Comparison of ENCODE assay signal across 9 mouse cellular contexts in genomic region chr17:7864740-7865139, GRCm38 (mm10). TPM values are rescaled to one million over a fixed set of nuclear protein-coding genes. Genes with fewer than 3 reads are reported as not detected.
A peak's percentile ranks its signal among the peaks of the same experiment; 100 is the strongest.
DNase-seq lines count a peak whose midpoint lies in the region; ATAC-seq and TF ChIP-seq lines count a peak whose summit lies in the region.
"Had no signal": no experiment of that assay in that cellular context is flagged by ENCODE, and none has a peak within 500 bp of the region (broad histone marks: within the 10 kb centered on the region; RNA-seq: fewer than 3 reads in every experiment).

No protein-coding gene starts in this region.

- H3K4me1 ChIP-seq in heart, embryonic 11.5 days (ENCODE audit: control insufficient read depth, insufficient read depth, low read length), result peaks cover 4% of the 10 kb centered on the region; the same call in 1 of the 2 replicates
- no peaks in the 10 kb centered on the region; the same call in 1 of the 2 replicates for H3K4me1 ChIP-seq in small intestine, adult 2 months (ENCODE audit: control insufficient read depth, insufficient read depth, insufficient read length, low read length)
- H3K4me1 ChIP-seq: embryonic facial prominence, embryonic 13.5 days had no signal

- H3K4me3 ChIP-seq in heart, embryonic 11.5 days (ENCODE audit: low read depth, low read length), result no peak overlapping the region
- no peak overlapping the region for H3K4me3 ChIP-seq in small intestine, adult 2 months (ENCODE audit: low read depth, low read length)
- H3K4me3 ChIP-seq: embryonic facial prominence, embryonic 13.5 days had no signal

- H3K27me3 ChIP-seq in heart, embryonic 11.5 days (ENCODE audit: control insufficient read depth, insufficient read depth, low read length), result no peaks in the 10 kb centered on the region
- H3K27me3 ChIP-seq in small intestine, adult 2 months (ENCODE audit: control insufficient read depth, insufficient read depth, low read length), result no peaks in the 10 kb centered on the region
- H3K27me3 ChIP-seq: embryonic facial prominence, embryonic 13.5 days had no signal

- no peaks in the 10 kb centered on the region for H3K36me3 ChIP-seq in heart, embryonic 11.5 days (ENCODE audit: control insufficient read depth, insufficient read depth, low read length)
- no peaks in the 10 kb centered on the region for H3K36me3 ChIP-seq in small intestine, adult 2 months (ENCODE audit: control insufficient read depth, insufficient read depth, low read length)
- H3K36me3 ChIP-seq: embryonic facial prominence, embryonic 13.5 days had no signal

- H3K9ac ChIP-seq in heart, embryonic 11.5 days (ENCODE audit: low read depth, low read length), result no peak overlapping the region
- H3K9ac ChIP-seq: embryonic facial prominence, embryonic 13.5 days had no signal

- 15% methylated on average over 7 of the region's 7 CpGs for WGBS in heart, embryonic 11.5 days (ENCODE audit: insufficient replicate concordance)
- WGBS in small intestine, adult 2 months, result 19% methylated on average over 7 of the region's 7 CpGs

- no peaks in the 10 kb centered on the region for H3K9me3 ChIP-seq in heart, embryonic 11.5 days (replicated peaks; ENCODE audit: control insufficient read depth, low read length)
- H3K9me3 ChIP-seq: embryonic facial prominence, embryonic 13.5 days had no signal

- no peak overlapping the region for H3K4me2 ChIP-seq in heart, embryonic 11.5 days
- H3K4me2 ChIP-seq: embryonic facial prominence, embryonic 13.5 days had no signal

- peak; percentile 39; the same call in 1 of the 2 replicates for TF ChIP-seq CTCF in small intestine, adult 2 months (IDR thresholded peaks at IDR 0.05; ENCODE audit: extremely low read depth, insufficient read length, insufficient replicate concordance, low read depth, low read length)

- no peak for TF ChIP-seq POLR2A in small intestine, adult 2 months (IDR thresholded peaks at IDR 0.05; ENCODE audit: low read depth, low read length)

- DNase-seq in heart, postnatal 10 days, result peak; percentile 35 to 54
- DNase-seq in right cerebral cortex, postnatal 4 days, result peak; percentile 23
- no peak for DNase-seq in right cerebral cortex, postnatal 36 days (ENCODE audit: low spot score in 2 of 2)
- DNase-seq in c-Kit-positive CD71-positive TER-119-negative erythroid progenitor cells, embryonic 14.5 days (ENCODE audit: low read depth), result peak; percentile 17
- DNase-seq in layer of hippocampus, adult 18-20 months (ENCODE audit: low spot score in 2 of 2), result no peak
- DNase-seq in frontal cortex, postnatal 25 days (ENCODE audit: low spot score in 2 of 2), result no peak

- ATAC-seq in heart, embryonic 11.5 days (replicated peaks; ENCODE audit: insufficient number of reproducible peaks, low FRiP score, low TSS enrichment), result no peak

- intact Hi-C loops in heart, postnatal 10 days (cut with DNase I), result loop anchor here (5.0 kb wide), 1 partner anchor 63 kb away; the partner anchor contains the start of gene Tagap

- H3K27ac ChIP-seq in heart, embryonic 11.5 days (ENCODE audit: low read depth, low read length), result no peak overlapping the region
- no peak overlapping the region for H3K27ac ChIP-seq in small intestine, adult 2 months (ENCODE audit: insufficient read depth, low read depth, low read length)
- H3K27ac ChIP-seq: embryonic facial prominence, embryonic 13.5 days had no signal

RNA-seq across cellular contexts. Expression of gene Fndc1, which starts 37.6 kb away (rescaled TPM):
- total RNA-seq in heart, postnatal 10 days (2021), result 100 to 1,000 TPM in 1 of 2 experiments, 10 to 100 TPM in 1; 99.0 to 108 TPM
- polyA plus RNA-seq in heart, embryonic 11.5 days (2014; fragmentation: Nextera tagmentation; extraction: Ambion mirVana), result 0.69 and 2.2 TPM in 2 replicates
- 4.8 and 12.0 TPM in 2 replicates for polyA plus RNA-seq in small intestine, adult 2 months (2012; rRNA removed)
- 1 to 10 TPM; 8.7 to 9.4 TPM for total RNA-seq in layer of hippocampus, adult 18-20 months (2021)

Comparison
In these comparisons a context has a peak if more than half of its experiments do, and no peak if none do; other contexts are left out.
1. DNase-seq: peak in heart, postnatal 10 days (2 of 2), right cerebral cortex, postnatal 4 days (single experiment) and c-Kit-positive CD71-positive TER-119-negative erythroid progenitor cells, embryonic 14.5 days (single experiment); none in right cerebral cortex, postnatal 36 days (0 of 2), layer of hippocampus, adult 18-20 months (0 of 2) and frontal cortex, postnatal 25 days (0 of 2).
2. RNA of gene Fndc1, which starts 37.6 kb away (total RNA-seq): 99.0 to 108 TPM in heart, postnatal 10 days; 8.7 to 9.4 TPM in layer of hippocampus, adult 18-20 months; every median in the first group is over 4 times any median in the second.